18 mouse cellular contexts compared by ENCODE assay signal in the genomic region with DNA sequence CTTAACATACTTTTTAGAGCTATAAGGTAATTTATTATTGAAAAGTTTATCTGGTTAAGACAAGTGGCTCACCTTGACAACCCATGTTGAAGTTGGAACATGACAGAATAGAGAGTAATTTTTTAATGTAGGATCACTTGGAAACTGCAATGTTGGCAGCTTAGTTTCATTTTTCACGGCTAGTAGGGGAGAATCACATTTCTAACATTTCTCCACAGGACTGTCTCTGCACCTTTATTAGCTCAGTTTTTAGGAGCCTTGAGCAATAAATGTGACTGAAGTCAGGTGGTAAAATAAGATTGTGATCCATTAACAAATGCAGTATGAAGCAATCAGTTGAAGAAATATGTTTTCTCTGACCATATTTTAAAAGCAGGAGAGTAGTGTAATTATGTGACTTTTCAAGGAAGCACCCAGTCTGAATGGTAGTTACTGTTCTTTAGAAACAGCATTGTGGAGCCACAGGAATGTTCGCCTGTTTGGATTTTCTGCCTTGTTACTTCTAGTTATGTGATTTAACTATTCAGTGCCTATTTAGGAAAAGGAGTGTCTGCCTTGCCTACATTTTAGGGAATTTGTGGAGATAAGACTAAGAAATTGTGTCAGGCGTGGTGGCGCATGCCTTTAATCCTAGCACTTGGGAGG. TPM values are rescaled to one million over a fixed set of nuclear protein-coding genes. Genes with fewer than 3 reads are reported as not detected.
DNase-seq lines count a peak whose midpoint lies in the region; ATAC-seq and TF ChIP-seq lines count a peak whose summit lies in the region.
"Had no signal": no experiment of that assay in that cellular context is flagged by ENCODE, and none has a peak within 500 bp of the region (broad histone marks: within the 10 kb centered on the region; RNA-seq: fewer than 3 reads in every experiment).

No protein-coding gene starts in this region.

- intact Hi-C loops in left cerebral cortex, postnatal 25 days (cut with DNase I), result no loop called here

- no peak overlapping the region for H3K9ac ChIP-seq in lung, embryonic 16.5 days (ENCODE audit: low read length)
- H3K9ac ChIP-seq in embryonic facial prominence, embryonic 14.5 days (ENCODE audit: low read depth, low read length), result no peak overlapping the region
- no peak overlapping the region for H3K9ac ChIP-seq in intestine, embryonic 15.5 days

- no peak for TF ChIP-seq CTCF in layer of hippocampus, adult 2 months (conservative IDR thresholded peaks at IDR 0.05)

- H3K27me3 ChIP-seq in lung, embryonic 16.5 days (ENCODE audit: control insufficient read depth, insufficient read depth, low read depth, low read length), result no peaks in the 10 kb centered on the region
- H3K27me3 ChIP-seq in embryonic facial prominence, embryonic 14.5 days (replicated peaks; ENCODE audit: control insufficient read depth, insufficient read depth, low read length), result no peaks in the 10 kb centered on the region
- no peaks in the 10 kb centered on the region for H3K27me3 ChIP-seq in intestine, embryonic 15.5 days (replicated peaks)

- no peak for DNase-seq in lung, postnatal 25 days (ENCODE audit: low spot score)
- DNase-seq in Muller cell, postnatal 12 days (ENCODE audit: inconsistent ontology term), result peak; percentile 74
- DNase-seq in embryonic facial prominence, embryonic 14.5 days (ENCODE audit: low spot score), result peak; percentile 13
- no peak for DNase-seq in left cerebral cortex, postnatal 25 days (ENCODE audit: low spot score in 2 of 2)
- DNase-seq in urinary bladder, postnatal 25 days (ENCODE audit: low spot score), result no peak
- DNase-seq in layer of hippocampus, adult 2 months (ENCODE audit: low spot score in 2 of 2), result no peak
- DNase-seq: cerebellum, postnatal 14 days; heart, adult 2 months; kidney, postnatal 10 days; left cerebral cortex, postnatal 4 days; lung, postnatal 4 days; thymus, postnatal 25 days had no signal

- no peaks in the 10 kb centered on the region for H3K9me3 ChIP-seq in lung, embryonic 16.5 days (ENCODE audit: control insufficient read depth, low read length)
- no peaks in the 10 kb centered on the region for H3K9me3 ChIP-seq in embryonic facial prominence, embryonic 14.5 days (ENCODE audit: control insufficient read depth, low read length)
- no peaks in the 10 kb centered on the region for H3K9me3 ChIP-seq in intestine, embryonic 15.5 days

- H3K4me3 ChIP-seq in lung, embryonic 16.5 days (ENCODE audit: low read length), result no peak overlapping the region
- H3K4me3 ChIP-seq in embryonic facial prominence, embryonic 14.5 days (ENCODE audit: low read depth, low read length), result no peak overlapping the region
- no peak overlapping the region for H3K4me3 ChIP-seq in intestine, embryonic 15.5 days (replicated peaks)
- H3K4me3 ChIP-seq in layer of hippocampus, adult 2 months, result no peak overlapping the region
- H3K4me3 ChIP-seq: heart, adult 2 months had no signal

- WGBS in lung, embryonic 16.5 days, result 55% methylated on average over 4 of the region's 4 CpGs
- 51% methylated on average over 4 of the region's 4 CpGs for WGBS in embryonic facial prominence, embryonic 14.5 days
- 68% methylated on average over 4 of the region's 4 CpGs for WGBS in intestine, embryonic 15.5 days

- no peak for ATAC-seq in lung, embryonic 16.5 days (ENCODE audit: low read depth)
- no peak for ATAC-seq in embryonic facial prominence, embryonic 14.5 days (ENCODE audit: low read depth)
- peak; percentile 47; the same call in 1 of the 2 replicates for ATAC-seq in intestine, embryonic 15.5 days
- ATAC-seq: activated CD4-positive, CD25-positive, alpha-beta regulatory T cell, adult 4 months; CD4-positive, CD25-positive, alpha-beta regulatory T cell, adult 4 months had no signal

- peak overlapping the region; percentile 64 for H3K27ac ChIP-seq in lung, embryonic 16.5 days (ENCODE audit: low read length)
- no peak overlapping the region for H3K27ac ChIP-seq in embryonic facial prominence, embryonic 14.5 days (replicated peaks; ENCODE audit: low read depth, low read length)
- no peak overlapping the region for H3K27ac ChIP-seq in intestine, embryonic 15.5 days
- H3K27ac ChIP-seq in layer of hippocampus, adult 2 months, result no peak overlapping the region
- H3K27ac ChIP-seq: heart, adult 2 months; stomach, postnatal 0 days had no signal

- peaks cover 7% of the 10 kb centered on the region for H3K4me1 ChIP-seq in lung, embryonic 16.5 days (replicated peaks; ENCODE audit: control insufficient read depth, insufficient read depth, low read length)
- H3K4me1 ChIP-seq in embryonic facial prominence, embryonic 14.5 days (ENCODE audit: control insufficient read depth, insufficient read depth, low read length), result peaks cover 4% of the 10 kb centered on the region
- 0 out of 2 replicates have a peak, but pooled peaks cover 2% of the 10 kb centered on the region for H3K4me1 ChIP-seq in intestine, embryonic 15.5 days (replicated peaks)

- peak overlapping the region; percentile 25 for H3K4me2 ChIP-seq in lung, embryonic 16.5 days (ENCODE audit: low read depth, low read length)
- no peak overlapping the region for H3K4me2 ChIP-seq in embryonic facial prominence, embryonic 14.5 days (ENCODE audit: low read depth, low read length)
- H3K4me2 ChIP-seq in intestine, embryonic 15.5 days (replicated peaks), result no peak overlapping the region
- H3K4me2 ChIP-seq: liver, embryonic 11.5 days had no signal

- no peaks in the 10 kb centered on the region for H3K36me3 ChIP-seq in lung, embryonic 16.5 days (ENCODE audit: control insufficient read depth, insufficient read depth, low read length)
- H3K36me3 ChIP-seq in embryonic facial prominence, embryonic 14.5 days (ENCODE audit: control insufficient read depth, insufficient read depth, low read length), result no peaks in the 10 kb centered on the region
- no peaks in the 10 kb centered on the region for H3K36me3 ChIP-seq in intestine, embryonic 15.5 days

RNA-seq across cellular contexts. Expression of gene Mpp5, which starts 29.8 kb away (rescaled TPM):
- 25.1 and 29.3 TPM in 2 replicates for polyA plus RNA-seq in lung, embryonic 16.5 days (2015; fragmentation: Nextera tagmentation; extraction: Ambion mirVana)
- polyA plus RNA-seq in embryonic facial prominence, embryonic 14.5 days (2014; fragmentation: Nextera tagmentation; extraction: Ambion mirVana), result 12.4 and 14.4 TPM in 2 replicates
- polyA plus RNA-seq in intestine, embryonic 15.5 days (2015; fragmentation: Nextera tagmentation; extraction: Ambion mirVana), result 21.5 and 25.3 TPM in 2 replicates
- total RNA-seq in left cerebral cortex, postnatal 25 days (2021), result 10 to 100 TPM; 22.4 to 28.3 TPM
- total RNA-seq in layer of hippocampus, adult 2 months (2021), result 10 to 100 TPM; 31.4 to 31.7 TPM

Comparison
In these comparisons a context has a peak if more than half of its experiments do, and no peak if none do; other contexts are left out.
1. DNase-seq: peak in Muller cell, postnatal 12 days (single experiment) and embryonic facial prominence, embryonic 14.5 days (single experiment); none in lung, postnatal 25 days (single experiment), left cerebral cortex, postnatal 25 days (0 of 2), urinary bladder, postnatal 25 days (single experiment) and layer of hippocampus, adult 2 months (0 of 2).